Mouse (Mus musculus): ENCODE measurements around the gene Rin2.
"Not testable (repeated sequence)": the region's sequence is repeated elsewhere in the genome, so short reads cannot be mapped to it uniquely, and the experiment has no call there.

Gene Rin2

DNA sequence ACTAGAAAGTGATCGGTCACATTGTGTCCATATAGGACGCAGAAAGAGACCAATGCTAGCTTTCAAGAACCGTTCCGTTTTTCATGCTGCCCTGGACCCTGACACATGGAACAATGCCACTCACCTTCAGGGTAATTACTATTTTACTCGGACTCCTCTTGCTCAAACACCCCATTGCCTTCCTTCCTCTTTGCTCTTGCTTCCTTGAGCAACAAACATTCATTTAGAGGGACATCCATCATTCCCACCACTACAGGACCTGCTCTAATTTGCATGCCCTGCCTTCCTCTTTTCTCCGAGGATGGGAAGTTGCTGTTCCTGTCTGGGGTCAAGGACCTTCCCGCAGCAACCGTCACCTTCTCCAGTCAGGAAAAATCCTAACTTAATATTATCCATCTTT lies 9.9 kb downstream of the Rin2 start:
- no peak for DNase-seq

GRCm38 (mm10) chr2:145686017-145686416 lies 11.0 kb downstream of the Rin2 start:
- no peak for DNase-seq

GRCm38 (mm10) chr2:145691367-145692009 lies 16.5 kb downstream of the Rin2 start:
- DNase-seq, result no peak

- no peak for DNase-seq
Observed at GRCm38 (mm10) chr2:145697160-145697559, 22.1 kb downstream of the Rin2 start.

DNA sequence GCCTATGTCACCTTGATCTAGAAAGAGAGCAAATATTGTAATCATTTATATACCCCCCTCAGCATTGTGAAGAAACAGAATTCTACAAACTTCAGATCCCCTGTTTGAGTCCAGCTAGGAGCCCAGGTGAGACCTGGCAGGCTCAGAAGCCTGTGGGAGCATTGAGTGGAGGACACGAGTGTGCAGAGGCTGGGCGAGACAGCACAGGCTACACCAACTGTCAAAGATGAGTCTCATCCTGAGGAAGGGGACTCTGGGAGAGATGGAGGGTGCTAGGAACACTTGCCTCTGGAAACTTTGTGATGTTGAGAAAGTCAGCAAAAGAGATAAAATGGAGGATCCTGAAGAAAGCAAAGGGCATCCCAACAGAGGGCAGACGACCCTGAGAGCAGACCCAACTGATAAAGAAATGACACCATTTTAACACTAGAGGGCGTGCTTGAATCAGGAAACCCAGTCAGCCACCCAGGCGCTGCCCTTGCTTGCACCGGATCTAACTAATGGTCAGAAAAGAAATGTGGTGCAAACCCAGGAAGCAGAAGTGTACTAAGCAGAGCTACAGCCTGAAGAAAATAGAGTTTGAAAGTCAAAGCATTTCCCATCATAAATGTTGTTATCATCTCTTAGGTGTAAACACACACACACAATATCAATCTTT lies 24.5 kb downstream of the Rin2 start:
- peak; percentile 22 for DNase-seq

DNA sequence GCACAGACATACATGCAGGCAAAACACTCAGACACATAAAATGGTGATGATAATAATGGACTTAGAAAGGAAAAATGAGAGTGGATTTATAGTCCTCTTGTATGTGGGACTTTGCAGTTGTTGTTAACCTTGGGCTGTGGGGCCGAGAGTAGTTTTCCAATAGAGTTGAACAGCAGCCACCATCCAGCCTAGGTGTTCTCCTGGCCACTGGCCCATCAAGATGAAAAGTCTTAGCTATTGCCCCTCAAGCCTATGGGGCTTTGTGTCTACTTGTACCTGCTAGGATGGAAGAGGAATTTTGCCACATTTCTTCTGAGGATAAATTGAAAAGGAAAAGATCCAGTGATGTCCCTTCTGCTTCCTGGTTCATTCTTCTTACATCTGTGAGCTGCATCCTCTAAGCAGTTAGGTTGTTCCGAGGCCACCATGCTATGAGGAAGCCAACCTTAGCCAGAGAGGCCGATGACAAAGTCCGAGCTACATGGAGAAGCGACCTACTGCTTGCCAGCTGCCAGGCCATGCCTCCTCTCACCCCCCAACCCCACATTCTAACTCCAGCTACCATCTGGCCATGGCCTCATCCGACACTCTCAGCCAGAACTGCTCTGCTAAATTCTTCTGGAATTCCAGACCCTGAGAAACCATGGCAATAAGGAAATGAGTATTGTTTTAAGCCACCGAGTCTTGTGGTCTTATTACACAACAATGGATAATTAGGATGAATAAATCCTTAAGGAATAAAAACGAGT lies 25.4 kb downstream of the Rin2 start:
- no peak for DNase-seq

DNA sequence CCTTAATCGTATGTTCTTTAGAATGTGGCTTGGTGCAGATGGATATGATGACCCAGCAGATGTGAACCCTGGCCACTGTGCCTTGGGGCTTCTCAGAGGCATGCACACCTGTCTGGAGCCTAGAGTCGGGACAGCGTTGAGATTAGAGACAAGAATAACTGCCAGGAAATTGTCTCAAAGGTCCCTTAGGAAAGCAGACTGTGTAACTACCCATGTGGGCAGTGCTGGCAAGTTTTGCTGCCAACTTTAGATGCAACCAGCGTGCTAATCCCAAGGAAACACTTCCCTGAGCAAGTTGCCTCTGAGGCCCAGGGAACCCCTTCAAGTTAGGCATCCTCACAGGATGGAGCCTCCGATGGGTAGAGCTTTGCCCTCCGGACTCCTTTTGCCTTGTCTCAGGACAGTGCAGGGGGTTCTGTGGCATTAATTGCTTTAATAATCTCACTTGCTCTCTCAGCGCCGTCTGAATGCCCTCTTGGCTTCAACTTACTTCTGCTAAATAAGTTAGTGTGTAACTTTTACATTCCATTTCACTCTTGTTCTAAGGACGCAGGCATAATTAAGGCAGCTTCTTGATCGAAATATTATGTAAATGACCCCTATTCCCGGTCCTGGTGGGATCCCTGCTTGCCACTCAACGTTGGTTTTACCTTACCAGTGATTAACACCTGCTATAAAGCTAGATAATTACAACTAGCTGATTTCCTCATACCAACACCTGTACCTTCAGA lies 26.8 kb downstream of the Rin2 start:
- DNase-seq, result no peak

DNA sequence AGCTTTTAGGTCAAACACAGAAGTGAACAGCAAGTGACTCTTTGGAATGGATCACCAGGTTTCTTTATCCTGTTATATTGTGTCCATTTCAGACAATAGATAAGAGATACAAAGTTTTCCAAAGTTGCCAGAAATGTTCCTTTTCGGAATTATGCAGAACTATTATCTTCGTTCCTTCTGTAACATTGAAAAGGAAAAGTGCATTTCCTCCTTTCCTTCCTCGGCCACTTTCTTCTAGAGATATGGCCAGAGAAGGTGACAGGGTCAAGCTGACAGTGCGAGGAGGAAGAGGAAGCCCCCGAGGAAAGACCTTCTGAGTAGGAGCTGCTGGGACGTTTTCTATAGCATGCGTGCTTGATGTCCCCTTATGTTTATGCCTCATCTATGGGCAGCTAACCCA lies 29.7 kb downstream of the Rin2 start:
- DNase-seq, result no peak

DNA sequence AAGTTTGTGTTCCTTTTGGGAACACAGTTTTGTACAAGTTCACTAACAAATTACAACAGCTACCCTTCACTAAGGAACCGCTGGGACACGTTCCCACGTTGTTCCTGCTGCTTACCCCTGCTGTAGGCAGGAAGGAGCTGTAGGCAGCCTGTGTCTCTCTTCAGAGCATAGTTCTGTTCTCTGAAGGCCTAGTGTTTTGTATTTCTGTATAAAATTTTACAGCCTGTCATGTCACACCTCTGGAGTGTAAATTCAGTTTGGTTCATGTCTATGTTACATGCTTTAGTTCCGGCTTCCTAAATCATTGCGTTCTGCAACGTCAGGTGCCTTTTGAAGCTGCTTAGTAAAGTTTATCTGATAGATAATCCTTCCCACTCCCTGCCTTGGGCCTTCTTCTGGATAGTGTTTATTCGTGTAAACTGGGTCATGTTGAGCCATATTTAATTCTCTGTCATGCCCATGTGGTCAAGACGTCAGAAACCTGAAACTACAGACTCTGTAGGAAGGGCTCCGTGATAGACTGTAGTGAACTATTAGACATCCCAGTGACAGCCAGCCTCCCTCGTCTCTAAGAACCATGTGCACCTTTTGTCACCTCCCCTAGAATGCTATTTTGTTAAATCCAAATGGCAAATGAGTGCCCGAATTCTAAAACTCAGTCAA lies 34.8 kb downstream of the Rin2 start:
- DNase-seq, result no peak

GRCm38 (mm10) chr2:145711512-145711911 lies 36.5 kb downstream of the Rin2 start:
- no peak for DNase-seq

GRCm38 (mm10) chr2:145712026-145712425 lies 37.0 kb downstream of the Rin2 start:
- no peak for DNase-seq

DNA sequence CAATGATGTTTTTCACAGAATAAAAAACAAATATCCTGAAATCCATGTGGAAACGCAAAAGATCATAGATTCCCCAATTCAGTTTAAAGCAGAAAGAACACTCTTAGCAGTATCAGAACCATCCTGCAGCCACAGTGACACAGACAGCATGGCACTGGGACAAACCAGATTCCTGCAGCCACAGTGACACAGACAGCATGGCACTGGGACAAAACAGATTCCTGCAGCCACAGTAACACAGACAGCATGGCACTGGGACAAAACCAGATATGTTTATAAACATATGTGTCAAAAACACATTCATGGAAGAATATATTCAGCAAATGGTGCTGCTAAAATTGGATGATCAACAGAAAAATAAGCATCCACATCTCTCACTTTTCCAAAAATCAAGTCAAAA lies 42.5 kb downstream of the Rin2 start:
- DNase-seq, result no peak

- no peak for DNase-seq
Observed at GRCm38 (mm10) chr2:145718624-145719183, 43.7 kb downstream of the Rin2 start.

DNA sequence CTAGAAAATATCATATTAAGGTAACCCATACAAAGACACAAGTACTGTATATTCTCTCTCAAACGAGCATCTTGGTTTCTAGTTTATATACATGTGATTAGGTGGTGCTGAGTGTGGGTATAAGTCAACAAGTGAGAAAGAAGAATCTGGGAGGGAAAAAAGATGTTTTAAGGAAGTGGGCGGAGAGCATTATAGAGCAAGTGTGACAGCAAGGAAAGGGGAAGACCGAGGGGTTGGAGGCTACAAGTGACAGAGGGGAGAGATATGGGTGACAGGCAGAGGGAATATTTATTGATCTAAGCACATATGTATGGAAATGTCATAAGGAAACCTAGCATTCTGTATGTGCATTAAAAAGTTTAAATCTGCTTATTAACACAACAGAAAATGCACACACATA lies 45.1 kb downstream of the Rin2 start:
- DNase-seq, result no peak

DNA sequence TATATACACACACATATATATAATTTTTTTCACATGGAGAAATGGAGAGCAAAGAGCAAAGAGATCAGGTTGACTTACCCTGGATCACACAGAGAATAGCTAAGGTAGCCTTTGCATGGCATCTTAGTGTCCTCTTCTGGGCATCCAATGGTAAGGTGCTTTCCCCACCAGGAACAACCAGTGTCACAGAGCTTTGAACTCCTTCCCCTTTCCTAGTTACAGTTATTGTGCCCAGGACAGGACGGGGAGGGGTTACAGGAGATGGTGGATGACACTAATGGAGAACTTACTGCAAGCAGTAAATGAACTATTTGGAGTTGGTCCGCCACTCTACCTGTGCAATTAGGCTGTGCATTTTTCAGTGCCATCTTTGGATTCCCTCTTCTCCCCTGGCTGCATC lies 45.7 kb downstream of the Rin2 start:
- no peak for DNase-seq

GRCm38 (mm10) chr2:145722304-145722703 lies 47.3 kb downstream of the Rin2 start:
- DNase-seq, result not testable (repeated sequence)

- DNase-seq, result peak; percentile 23
Observed at GRCm38 (mm10) chr2:145724288-145724687, 49.3 kb downstream of the Rin2 start.

DNA sequence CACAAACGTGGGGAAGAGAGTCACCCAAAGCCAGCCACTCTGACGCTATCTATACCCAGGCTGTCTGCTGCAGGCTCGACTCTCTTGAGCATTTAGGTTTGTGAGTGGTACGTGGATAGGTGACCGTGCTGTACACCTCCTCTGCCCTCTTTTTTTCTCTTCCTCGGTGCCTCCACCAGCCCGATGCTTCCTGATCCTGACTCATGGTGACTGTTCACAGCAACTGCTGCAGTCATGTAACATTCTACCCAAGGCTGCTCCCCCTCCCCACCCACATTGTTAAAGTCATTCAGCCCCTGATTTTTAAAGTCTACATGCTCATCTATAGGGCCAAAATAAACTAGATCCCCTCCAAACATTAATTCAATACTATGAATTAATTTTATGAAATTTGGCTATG lies 54.4 kb downstream of the Rin2 start:
- DNase-seq, result no peak

DNA sequence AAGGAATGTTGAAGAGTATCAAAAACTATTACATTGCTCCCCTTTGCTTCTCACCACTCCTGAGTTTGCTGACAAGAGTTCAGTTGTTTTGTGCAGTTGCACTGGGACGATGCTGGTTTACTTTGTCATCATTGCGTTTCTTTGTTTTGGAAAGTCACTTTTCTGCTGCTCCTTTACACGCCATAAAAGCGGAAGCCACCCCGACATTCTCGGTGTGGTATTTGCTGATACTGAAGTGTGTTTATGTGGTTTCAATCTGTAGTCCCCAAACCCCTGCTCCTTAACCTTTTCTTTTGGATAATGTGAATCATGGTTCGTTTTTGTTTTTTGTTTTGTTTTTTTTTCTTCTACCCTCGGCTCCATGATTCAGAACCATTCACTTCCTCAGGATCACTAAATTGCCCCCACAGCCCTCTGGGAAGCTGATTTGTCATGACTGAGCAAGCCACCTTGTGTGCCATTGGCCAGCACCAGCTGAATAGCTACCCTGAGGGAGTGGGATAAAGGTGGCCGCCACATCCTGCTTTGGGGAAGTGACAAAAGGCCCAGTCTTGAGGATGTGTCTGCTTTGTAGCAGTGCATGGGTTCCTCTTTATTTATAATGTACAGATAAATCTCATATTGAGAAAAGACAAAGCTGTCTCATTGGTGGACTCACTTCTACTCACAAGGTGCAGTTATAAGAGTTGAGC lies 55.3 kb downstream of the Rin2 start:
- DNase-seq, result no peak

DNA sequence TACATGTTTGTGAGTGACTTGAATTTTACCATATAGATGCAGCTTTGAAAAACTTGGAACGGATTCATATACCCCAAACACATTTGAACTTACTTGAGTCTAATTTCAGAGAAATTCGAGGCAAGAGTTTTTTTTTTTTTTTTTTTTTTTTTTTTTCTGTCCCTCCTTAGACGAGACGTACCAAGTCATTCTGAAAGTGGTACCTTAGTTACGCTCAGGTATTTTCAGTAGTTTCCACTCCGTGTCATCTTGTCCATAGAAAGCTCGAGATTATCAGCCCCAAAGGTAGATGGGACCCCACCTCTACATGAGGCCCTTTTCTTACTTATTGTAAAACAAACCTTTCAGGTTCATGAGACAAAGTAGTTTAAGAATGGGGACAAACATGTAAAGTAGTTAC lies 55.9 kb downstream of the Rin2 start:
- DNase-seq, result no peak

- DNase-seq, result no peak
Observed at GRCm38 (mm10) chr2:145735079-145735478, 60.1 kb downstream of the Rin2 start.

DNA sequence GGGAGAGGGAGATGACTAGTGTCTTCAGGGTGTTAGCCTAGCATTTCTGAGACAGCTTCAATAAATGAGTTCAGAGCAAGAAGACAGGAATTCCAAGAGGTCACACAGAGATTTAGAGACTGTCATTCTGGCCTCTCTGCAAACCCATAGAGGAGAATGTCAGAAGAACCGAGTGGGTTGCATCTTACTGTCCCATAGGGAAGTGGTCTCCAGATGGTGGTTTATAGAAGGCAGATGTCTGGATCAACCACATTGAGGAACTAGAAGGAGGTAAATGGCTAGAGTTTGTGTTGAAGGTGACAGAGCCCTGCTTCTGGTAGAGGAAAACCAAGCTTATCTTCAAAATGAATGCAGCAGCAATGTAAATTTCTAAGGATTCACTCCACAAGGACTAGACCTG lies 61.5 kb downstream of the Rin2 start:
- no peak for DNase-seq

Measured in right cerebral cortex, postnatal 14 days (tissue).